Mouse (Mus musculus) lung, postnatal 0 days (tissue): ENCODE data around the gene Elf2.

ENCODE experiments used
- CTCF ChIP-seq: IDR thresholded peaks from 2 replicates; pipeline ENCODE4 v1.5.1; 2016; ENCODE audit warnings: antibody characterized with exemption, mild to moderate bottlenecking
- EP300 ChIP-seq: IDR thresholded peaks from 2 replicates; pipeline ENCODE4 v1.6.1; 2016; ENCODE audit warnings: antibody characterized with exemption, mild to moderate bottlenecking, control low read depth

GRCm38 (mm10) chr3:51378665-51378946 lies 38.1 kb upstream of the Elf2 start:
- TF ChIP-seq EP300 (no peak), CTCF (no peak)
